Mouse (Mus musculus): ENCODE measurements around the gene Atp5d.

GRCm38 (mm10) chr10:80103032-80103431, 35.4 kb upstream of the Atp5d start:
- no peak for TF ChIP-seq CTCF (IDR thresholded peaks at IDR 0.05; ENCODE audit: borderline replicate concordance, insufficient read depth, low read depth, low read length)
- no peak for TF ChIP-seq POLR2A (IDR thresholded peaks at IDR 0.05; ENCODE audit: borderline replicate concordance, insufficient read depth, low read length)

Data from cerebellum, adult 2 months (tissue).